Mouse (Mus musculus) ZHBTc4 (cell line): ENCODE results near the gene Stat5a.

Source experiments
- DNase-seq: peaks from one replicate; pipeline ENCODE4 v3.0.0-alpha.2; 2011; ENCODE audit warnings: low read depth, low spot score

The Stat5a gene

DNA sequence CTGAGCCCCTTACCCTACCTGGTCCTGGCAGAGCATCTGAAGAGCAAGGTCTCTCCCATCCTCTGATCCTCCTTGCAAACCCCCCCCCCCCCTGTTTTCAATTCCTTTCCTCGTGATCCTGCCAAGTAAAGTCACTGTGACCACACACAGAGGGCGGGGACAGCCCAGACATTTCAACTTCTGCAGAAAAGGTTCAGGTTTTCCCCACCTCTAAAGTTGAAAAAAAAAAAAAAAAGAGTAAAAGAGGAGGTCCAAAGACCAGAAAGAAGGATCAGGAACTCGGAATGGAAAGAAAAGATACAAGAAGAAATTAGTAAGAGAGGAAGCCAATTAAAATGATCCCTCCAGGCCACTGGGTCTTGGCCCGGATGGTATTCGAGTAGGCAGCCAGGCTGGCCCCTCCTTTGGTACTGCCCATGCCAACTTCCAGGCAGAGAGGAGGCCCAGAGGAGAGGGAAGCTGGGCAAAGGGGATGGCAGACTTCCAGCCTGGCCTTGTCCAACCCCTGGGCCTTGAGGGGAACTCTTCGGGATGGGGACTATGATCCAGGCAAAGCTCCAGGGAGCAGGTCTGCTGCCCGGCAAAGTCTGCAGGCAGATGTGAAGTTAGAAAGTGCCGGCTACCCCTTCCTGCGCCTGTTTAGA, at the start of gene Stat5a:
TSS of gene Stat5a (plus strand) at position 417 of the 644 bp plus-strand sequence.
- no peak for DNase-seq

- DNase-seq, result no peak
These were observed 48.6 kb upstream of the Stat5a start for GRCm38 (mm10) chr11:100810516-100810915.

DNA sequence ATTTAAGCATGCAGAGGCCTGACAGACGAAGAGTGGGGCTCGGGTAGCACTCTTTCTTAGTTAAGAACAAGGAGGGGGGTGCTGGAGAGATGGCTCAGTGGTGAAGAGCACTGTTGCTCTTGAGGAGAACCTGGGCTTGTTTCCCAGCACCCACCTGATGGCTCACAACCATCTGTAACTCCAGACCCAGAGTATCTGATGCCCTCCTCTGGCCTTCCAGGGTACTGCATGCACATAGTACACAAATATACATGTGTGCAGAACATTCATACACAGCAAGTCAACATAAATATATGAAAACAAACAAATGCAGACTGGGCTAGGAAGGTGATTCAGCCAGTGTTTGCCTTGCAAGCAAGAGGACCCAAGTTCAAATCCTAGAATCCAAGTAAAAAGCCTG, 48.0 kb upstream of the Stat5a start:
- peak; percentile 44 for DNase-seq

DNA sequence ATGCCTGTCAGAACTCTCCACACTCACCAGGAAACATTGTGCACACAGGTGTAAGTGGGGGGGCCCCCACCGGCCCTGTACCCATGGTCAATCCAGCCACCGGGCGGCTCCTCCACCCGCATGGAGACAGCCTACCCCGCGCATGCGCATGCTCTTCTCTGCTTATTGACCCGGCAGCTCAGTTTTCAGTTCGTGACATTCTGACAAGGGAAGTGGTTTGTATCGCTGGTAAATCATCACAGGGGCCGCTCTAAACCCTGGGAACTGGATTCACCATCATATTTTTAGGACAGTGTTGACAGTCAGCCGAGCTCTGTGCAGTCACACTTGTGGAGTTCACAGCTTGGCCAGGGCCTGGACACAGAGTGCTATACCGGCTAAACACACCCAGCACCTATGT, 44.7 kb upstream of the Stat5a start:
- peak; percentile 55 for DNase-seq

DNA sequence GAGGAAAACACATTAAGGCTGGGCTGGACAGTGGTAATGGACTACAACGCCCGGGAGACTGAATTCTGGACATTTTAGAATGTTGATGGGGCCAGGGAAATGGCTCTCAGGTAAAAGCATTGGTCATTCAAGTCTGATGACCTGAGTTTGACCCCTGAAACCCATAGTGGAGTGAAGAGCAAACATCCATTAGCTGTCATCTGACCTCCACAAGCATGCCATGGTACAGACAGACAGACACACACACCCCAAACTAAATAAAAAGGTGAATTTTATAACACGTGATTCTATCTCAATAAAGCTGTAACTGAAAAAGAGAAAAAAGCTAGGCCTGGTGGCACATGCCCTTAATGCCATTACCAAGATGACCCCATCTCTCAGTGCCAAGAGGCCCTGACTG, 42.8 kb upstream of the Stat5a start:
- no peak for DNase-seq

- no peak for DNase-seq
These were observed 42.4 kb upstream of the Stat5a start for GRCm38 (mm10) chr11:100816801-100817200.

DNA sequence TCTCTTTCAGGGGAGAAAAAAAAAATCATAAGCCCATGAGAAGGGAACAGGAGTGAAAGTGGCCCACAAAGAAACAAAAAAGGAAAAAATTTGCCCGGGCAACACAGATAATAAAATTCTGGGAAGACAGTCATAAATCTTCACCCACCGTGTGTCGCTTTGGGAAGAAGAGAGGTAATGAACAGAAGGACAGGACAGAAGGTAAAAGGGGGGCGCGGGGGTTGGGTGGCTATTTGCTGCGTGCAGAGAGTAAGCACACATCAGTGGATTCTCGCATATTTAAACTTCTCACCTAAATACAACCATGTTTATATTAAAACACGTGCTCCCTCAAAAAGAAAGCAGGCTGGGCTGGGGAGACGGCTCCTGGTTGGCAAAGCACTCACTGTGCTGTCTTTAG, 41.8 kb upstream of the Stat5a start:
- no peak for DNase-seq

- DNase-seq, result no peak
These were observed 40.7 kb upstream of the Stat5a start for GRCm38 (mm10) chr11:100818359-100819012.

DNA sequence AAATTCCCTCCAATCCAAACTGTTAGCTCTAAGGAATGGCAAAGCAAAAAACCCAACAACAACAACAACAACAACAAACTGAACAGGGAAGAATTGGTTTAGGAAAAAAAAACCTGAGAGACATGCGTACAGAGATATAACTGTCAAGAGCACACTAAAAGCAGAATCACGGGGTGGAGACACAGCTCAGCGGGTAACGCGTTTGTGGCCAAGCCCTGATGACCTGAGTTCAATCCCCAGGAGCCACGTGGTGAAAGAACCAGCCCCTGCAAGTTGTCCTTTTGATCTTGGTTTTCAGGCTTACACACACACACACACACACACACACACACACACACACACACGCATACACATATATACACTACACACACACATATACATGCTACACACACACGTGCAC, 40.1 kb upstream of the Stat5a start:
- no peak for DNase-seq

GRCm38 (mm10) chr11:100819626-100820025, 39.5 kb upstream of the Stat5a start:
- DNase-seq, result no peak

DNA sequence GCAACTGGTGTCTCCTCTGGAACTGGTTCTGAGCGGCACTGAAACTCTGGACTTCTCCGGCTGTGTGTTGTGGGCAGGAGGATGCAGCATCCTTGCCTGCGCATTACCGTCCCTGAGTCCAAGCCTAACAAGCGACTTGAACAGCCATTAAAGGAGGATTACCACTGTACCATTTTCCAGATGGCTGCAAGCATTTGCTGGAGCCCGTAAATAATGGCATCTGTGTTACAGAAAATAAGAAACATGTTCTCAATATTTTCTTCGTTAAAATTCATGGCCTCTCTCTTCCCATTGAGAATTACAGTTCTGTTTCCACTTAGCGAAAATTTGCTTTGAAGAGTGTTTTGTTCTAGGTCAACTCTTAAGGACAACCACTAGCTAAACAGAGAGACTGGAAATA, 39.1 kb upstream of the Stat5a start:
- DNase-seq, result no peak

- DNase-seq, result no peak
These were observed 37.4 kb upstream of the Stat5a start for GRCm38 (mm10) chr11:100821605-100822220.

- no peak for DNase-seq
These were observed 36.8 kb upstream of the Stat5a start for GRCm38 (mm10) chr11:100822365-100822764.

GRCm38 (mm10) chr11:100823543-100824313, 35.4 kb upstream of the Stat5a start:
- no peak for DNase-seq

GRCm38 (mm10) chr11:100824496-100824895, 34.7 kb upstream of the Stat5a start:
- DNase-seq, result no peak

GRCm38 (mm10) chr11:100825451-100825850, 33.7 kb upstream of the Stat5a start:
- no peak for DNase-seq

- DNase-seq, result no peak
These were observed 32.8 kb upstream of the Stat5a start for GRCm38 (mm10) chr11:100826161-100826866.

- no peak for DNase-seq
These were observed 30.4 kb upstream of the Stat5a start for GRCm38 (mm10) chr11:100828676-100829151.

- no peak for DNase-seq
These were observed 29.5 kb upstream of the Stat5a start for GRCm38 (mm10) chr11:100829691-100830090.

GRCm38 (mm10) chr11:100831396-100831795, 27.8 kb upstream of the Stat5a start:
- DNase-seq, result no peak

DNA sequence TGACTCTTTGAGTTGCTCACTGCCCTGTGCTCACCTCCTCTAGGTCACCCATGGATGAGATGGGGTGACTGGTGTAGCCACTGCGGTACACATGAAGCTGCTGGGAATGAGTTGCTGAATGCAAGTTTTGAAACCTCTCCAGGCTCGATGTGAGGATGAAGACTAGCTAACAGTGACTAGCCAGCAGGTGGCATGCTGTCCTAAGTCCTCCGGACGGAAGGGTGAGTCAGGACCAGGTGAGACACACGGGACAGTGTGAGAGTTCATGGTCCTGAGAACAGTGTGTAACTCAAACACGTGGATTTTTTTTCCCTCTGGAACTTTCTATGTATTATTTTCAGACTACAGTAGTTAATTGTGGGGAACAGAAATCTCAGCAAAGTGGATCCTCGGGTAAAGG, 25.7 kb upstream of the Stat5a start:
- peak; percentile 26 for DNase-seq
